Mouse (Mus musculus): ENCODE measurements around the gene Mad1l1. TPM values are rescaled to one million over a fixed set of nuclear protein-coding genes. Genes with fewer than 3 reads are reported as not detected.
A peak's percentile ranks its signal among the peaks of the same experiment; 100 is the strongest.

The Mad1l1 gene
- polyA plus RNA-seq, 2 experiments = 31.8 to 38.2 TPM

DNA sequence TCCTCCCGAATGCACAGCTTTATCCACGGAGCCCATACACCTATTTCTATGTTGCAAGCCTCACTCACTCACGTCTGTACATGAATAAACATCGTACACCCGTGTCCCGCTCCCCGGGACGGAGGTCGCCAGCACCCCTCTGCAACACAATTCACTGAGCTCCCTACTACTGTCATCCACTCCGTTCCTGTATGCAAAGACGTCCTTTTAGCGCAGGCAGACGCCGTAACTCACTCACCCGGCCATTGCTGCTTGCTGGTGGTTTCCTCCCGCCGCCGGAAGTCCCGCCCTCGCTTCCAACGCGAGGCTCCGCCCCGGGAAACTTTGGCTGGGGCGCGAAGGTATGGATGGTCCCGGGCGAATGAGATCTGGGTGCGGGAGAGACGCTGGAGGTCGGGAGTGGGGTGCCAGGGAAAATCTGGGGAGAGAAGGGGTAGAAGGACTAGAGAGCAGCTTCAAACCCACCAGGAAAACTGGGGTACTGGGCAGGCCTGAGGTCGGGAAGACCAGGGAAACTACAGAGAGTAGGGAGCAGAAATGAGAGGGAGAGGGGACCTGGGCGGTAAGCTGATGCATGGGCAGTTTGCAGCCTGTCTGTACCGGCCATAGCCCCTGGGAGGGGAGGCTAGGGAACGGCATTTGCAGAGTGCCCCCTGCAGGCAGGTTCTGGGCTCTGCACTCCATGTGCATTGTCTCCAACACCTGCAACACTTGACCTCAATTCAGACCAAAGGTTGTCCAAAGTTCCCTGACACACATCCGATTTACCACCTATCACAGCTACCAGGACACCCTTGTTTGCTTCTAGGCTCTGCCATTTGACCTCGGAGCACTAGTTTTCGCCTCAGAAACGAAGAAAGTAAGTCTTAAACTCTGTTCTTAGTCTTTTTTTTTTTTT is 10.5 kb upstream of the Mad1l1 start, which contains the start of gene Mrm2:
Gene Mrm2 (minus strand): TSS at position 284 of the 898 bp plus-strand sequence.
- Histone ChIP-seq H3K36me3 (ENCODE audit: control insufficient read depth, insufficient read depth, low read length) (peaks cover 32% of the 10 kb centered on the region), H3K4me1 (ENCODE audit: control insufficient read depth, insufficient read depth, low read length) (peaks cover 2% of the 10 kb centered on the region; the same call in 1 of the 2 replicates), H3K4me2 (replicated peaks; ENCODE audit: low read depth, low read length, severe bottlenecking) (peak within 1 kb of the TSS; percentile 74), H3K27me3 (ENCODE audit: control insufficient read depth, insufficient read depth, low read length) (no peaks in the 10 kb centered on the region), H3K9ac (ENCODE audit: low read depth, low read length, severe bottlenecking) (peak within 1 kb of the TSS; percentile 66), H3K9me3 (ENCODE audit: control insufficient read depth, low read length) (no peaks in the 10 kb centered on the region), H3K4me3 (replicated peaks; ENCODE audit: low read length) (peak within 1 kb of the TSS; percentile 65), H3K27ac (replicated peaks; ENCODE audit: low read depth, low read length) (peak within 1 kb of the TSS; percentile 86)
- WGBS = 2% methylated on average over 39 of the region's 39 CpGs
- TF ChIP-seq POLR2A (IDR thresholded peaks at IDR 0.05; ENCODE audit: borderline replicate concordance, extremely low read depth, insufficient read depth, insufficient read length) = 0 out of 2 replicates have a peak, but pooled peaks have one; percentile 67
- peak; percentile 89 for ATAC-seq (ENCODE audit: low FRiP score, low read depth)
- peak; percentile 68 for DNase-seq (ENCODE audit: low spot score)

DNA sequence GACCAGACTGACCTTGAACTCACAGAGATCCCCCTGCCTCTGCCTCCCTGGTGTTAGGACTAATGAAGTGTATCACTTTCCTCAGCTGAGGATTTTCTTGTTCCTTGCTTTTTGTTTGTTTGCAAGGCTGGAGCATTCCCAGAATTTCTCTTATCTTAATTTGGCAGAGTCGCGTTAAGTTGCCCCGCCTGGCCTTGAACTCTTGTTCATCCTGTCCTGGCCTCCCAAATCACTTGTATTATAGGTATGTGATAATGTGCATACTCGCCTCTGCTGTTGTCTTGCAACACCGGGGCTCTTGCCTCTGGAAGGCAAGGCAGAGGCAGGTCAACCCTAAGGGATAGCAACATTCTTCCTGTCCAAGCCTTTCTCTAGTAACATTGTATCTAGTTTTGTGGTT is 2.7 kb upstream of the Mad1l1 start:
- WGBS = 90% methylated on average over 5 of the region's 5 CpGs
- Histone ChIP-seq H3K27me3 (ENCODE audit: control insufficient read depth, insufficient read depth, low read length) (no peaks in the 10 kb centered on the region), H3K4me1 (ENCODE audit: control insufficient read depth, insufficient read depth, low read length) (no peaks in the 10 kb centered on the region), H3K27ac (replicated peaks; ENCODE audit: low read depth, low read length) (no peak overlapping the region), H3K4me3 (replicated peaks; ENCODE audit: low read length) (no peak overlapping the region), H3K4me2 (replicated peaks; ENCODE audit: low read depth, low read length, severe bottlenecking) (no peak overlapping the region), H3K9ac (ENCODE audit: low read depth, low read length, severe bottlenecking) (no peak overlapping the region), H3K9me3 (ENCODE audit: control insufficient read depth, low read length) (no peaks in the 10 kb centered on the region), H3K36me3 (ENCODE audit: control insufficient read depth, insufficient read depth, low read length) (peaks cover 27% of the 10 kb centered on the region)
- no peak for TF ChIP-seq POLR2A (IDR thresholded peaks at IDR 0.05; ENCODE audit: borderline replicate concordance, extremely low read depth, insufficient read depth, insufficient read length)
- DNase-seq (ENCODE audit: low spot score) (no peak), ATAC-seq (ENCODE audit: low FRiP score, low read depth) (no peak)

DNA sequence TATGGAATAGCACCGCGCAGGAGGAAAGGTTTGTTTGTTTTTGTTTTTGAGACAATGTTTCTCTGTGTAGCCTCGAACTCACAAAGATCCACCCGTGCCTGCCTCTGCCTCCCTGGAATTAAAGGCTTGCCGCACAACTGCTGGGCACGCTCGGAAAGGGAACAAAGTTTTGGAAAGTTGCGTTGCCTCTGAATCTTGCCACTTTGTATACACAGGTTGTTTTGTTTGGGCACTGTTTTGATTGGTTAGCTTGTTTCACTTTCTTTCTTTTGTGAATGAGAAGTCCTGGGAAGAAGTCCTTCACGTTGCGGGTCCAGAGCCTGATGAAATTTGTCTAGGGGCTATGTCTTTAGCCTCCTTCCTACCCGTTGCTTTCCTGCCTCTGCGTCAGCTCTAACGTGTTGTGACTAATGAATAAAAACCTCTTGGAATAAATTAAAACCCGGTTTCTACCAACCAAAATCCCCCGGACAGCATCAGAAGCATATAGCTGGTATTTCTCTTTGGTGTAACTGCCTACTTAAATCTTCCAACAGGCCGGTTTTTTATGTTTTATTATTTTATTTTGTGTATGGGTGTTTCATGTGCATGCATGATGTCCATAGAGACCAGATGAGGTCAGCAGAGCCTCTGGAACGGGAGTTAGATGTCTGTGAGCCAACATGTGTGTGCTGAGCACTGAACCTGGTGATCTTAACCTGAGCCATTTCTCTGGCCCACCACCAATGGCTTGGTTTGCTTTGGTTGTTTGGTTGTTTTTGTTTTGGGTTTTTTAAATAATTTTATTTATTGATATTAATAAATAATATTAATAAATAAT is 614 bp upstream of the Mad1l1 start:
- no peaks in the 10 kb centered on the region for H3K4me1 ChIP-seq (ENCODE audit: control insufficient read depth, insufficient read depth, low read length)
- H3K27ac ChIP-seq (replicated peaks; ENCODE audit: low read depth, low read length) = peak overlapping the region; percentile 74
- H3K36me3 ChIP-seq (ENCODE audit: control insufficient read depth, insufficient read depth, low read length) = peaks cover 8% of the 10 kb centered on the region
- H3K9ac ChIP-seq (ENCODE audit: low read depth, low read length, severe bottlenecking) = peak overlapping the region; percentile 98
- no peak for TF ChIP-seq POLR2A (IDR thresholded peaks at IDR 0.05; ENCODE audit: borderline replicate concordance, extremely low read depth, insufficient read depth, insufficient read length)
- H3K9me3 ChIP-seq (ENCODE audit: control insufficient read depth, low read length) = no peaks in the 10 kb centered on the region
- under 1% methylated on average over 17 of the region's 17 CpGs for WGBS
- H3K4me2 ChIP-seq (replicated peaks; ENCODE audit: low read depth, low read length, severe bottlenecking) = peak overlapping the region; percentile 69
- no peaks in the 10 kb centered on the region for H3K27me3 ChIP-seq (ENCODE audit: control insufficient read depth, insufficient read depth, low read length)
- DNase-seq (ENCODE audit: low spot score) (peak; percentile 23), ATAC-seq (ENCODE audit: low FRiP score, low read depth) (0 out of 2 replicates have a peak, but pooled peaks have one; percentile 2)
- peak overlapping the region; percentile 94 for H3K4me3 ChIP-seq (replicated peaks; ENCODE audit: low read length)

DNA sequence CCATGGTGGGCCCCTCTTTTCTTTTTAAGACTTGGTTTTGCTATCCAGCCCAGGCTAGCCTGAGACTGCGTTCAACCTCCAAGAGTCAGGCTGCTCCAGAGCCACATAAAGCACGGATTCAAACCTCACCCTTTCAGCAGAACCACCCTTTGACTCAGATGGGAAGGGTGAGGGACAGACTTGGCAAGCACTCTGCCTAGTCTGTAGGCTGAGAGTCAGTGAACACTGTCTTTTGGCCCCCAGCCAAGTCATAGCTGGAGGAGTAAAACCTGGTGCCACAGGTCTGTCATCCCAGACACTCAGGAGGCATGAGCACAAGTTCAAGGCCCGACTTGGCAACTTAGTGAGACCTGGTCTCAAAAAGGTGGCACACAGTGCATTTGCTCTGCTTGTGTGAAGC is 4.6 kb downstream of the Mad1l1 start:
- Histone ChIP-seq H3K27me3 (ENCODE audit: control insufficient read depth, insufficient read depth, low read length) (no peaks in the 10 kb centered on the region), H3K4me2 (replicated peaks; ENCODE audit: low read depth, low read length, severe bottlenecking) (no peak overlapping the region), H3K27ac (replicated peaks; ENCODE audit: low read depth, low read length) (no peak overlapping the region), H3K36me3 (ENCODE audit: control insufficient read depth, insufficient read depth, low read length) (peaks cover 33% of the 10 kb centered on the region), H3K9me3 (ENCODE audit: control insufficient read depth, low read length) (no peaks in the 10 kb centered on the region), H3K9ac (ENCODE audit: low read depth, low read length, severe bottlenecking) (no peak overlapping the region), H3K4me3 (replicated peaks; ENCODE audit: low read length) (no peak overlapping the region), H3K4me1 (ENCODE audit: control insufficient read depth, insufficient read depth, low read length) (no peaks in the 10 kb centered on the region)
- no peak for DNase-seq (ENCODE audit: low spot score)
- no peak for ATAC-seq (ENCODE audit: low FRiP score, low read depth)
- 89% methylated on average over 3 of the region's 3 CpGs for WGBS
- no peak for TF ChIP-seq POLR2A (IDR thresholded peaks at IDR 0.05; ENCODE audit: borderline replicate concordance, extremely low read depth, insufficient read depth, insufficient read length)

DNA sequence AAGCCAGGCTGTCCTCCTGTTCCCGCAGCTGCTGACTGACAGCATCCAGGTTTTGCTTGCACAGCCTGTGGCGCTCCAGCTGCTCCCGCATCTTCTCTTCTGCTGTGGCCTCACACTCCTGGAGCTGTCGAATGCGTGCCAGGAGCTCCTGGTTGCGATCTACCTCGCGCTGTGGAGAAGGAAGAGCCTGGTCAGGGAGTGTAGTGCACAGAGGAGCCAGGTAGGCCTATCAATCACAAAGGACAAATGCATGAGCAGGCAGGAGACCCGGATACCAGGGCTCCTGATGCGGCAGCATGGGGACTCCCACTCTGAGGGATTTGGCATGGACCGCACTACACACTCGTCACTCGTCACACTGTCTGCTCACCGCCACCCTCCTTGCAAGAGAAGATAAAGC is 13.8 kb downstream of the Mad1l1 start:
- Histone ChIP-seq H3K9me3 (ENCODE audit: control insufficient read depth, low read length) (no peaks in the 10 kb centered on the region), H3K4me3 (replicated peaks; ENCODE audit: low read length) (no peak overlapping the region), H3K4me2 (replicated peaks; ENCODE audit: low read depth, low read length, severe bottlenecking) (no peak overlapping the region), H3K9ac (ENCODE audit: low read depth, low read length, severe bottlenecking) (no peak overlapping the region), H3K27ac (replicated peaks; ENCODE audit: low read depth, low read length) (no peak overlapping the region), H3K4me1 (ENCODE audit: control insufficient read depth, insufficient read depth, low read length) (no peaks in the 10 kb centered on the region), H3K27me3 (ENCODE audit: control insufficient read depth, insufficient read depth, low read length) (no peaks in the 10 kb centered on the region), H3K36me3 (ENCODE audit: control insufficient read depth, insufficient read depth, low read length) (peaks cover 79% of the 10 kb centered on the region)
- TF ChIP-seq POLR2A (IDR thresholded peaks at IDR 0.05; ENCODE audit: borderline replicate concordance, extremely low read depth, insufficient read depth, insufficient read length) = no peak
- 95% methylated on average over 14 of the region's 14 CpGs for WGBS
- ATAC-seq (ENCODE audit: low FRiP score, low read depth) (no peak), DNase-seq (ENCODE audit: low spot score) (no peak)
